8 mouse cellular contexts compared by ENCODE assay signal in the genomic region with DNA sequence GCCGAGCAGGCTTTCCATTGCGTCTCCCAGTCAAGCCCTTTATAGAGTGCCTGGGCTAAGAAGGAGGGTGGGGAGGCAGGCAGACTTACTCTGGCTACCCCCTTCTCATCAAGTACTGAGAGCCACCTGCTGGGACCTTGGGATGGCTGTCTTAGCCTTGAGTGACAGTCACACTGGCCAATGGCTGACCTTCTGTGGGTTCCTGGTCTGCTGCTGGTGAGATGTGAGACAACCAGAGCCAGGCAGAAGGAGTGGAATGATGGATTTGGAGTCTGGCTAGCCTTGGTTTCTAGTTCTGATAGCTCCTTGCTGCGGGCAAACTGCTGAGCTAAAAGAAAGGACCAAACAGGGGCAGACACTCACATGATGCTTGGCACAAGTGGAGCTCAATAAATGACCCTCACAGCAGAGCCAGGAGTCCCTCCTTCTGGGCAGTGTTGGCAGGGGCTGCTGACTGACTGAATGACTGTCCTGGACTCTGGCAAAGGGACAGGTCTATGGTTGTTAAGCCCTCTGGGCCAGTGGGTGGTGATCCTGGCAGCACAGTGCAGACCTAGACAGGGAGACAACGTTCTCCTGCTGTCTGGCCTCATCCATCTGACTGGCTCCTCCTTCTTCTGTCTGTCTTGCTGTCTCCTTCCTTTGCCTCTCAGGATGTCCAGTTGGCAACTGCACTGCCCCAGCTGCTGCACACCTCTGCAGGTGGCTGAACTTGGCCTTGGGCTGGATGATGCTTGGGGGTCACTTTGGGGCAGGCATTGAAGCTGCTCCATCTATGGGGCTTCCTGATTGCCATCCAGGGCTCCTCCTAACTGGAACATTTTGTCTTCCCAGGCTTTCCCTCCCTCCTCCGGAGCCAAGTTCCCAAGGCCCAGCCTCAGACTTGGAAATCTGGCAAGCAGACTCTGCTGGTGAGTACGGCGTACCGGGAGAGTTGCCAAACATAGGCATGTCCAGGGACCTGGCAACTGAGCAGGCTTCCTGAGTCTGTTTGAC. TPM values are rescaled to one million over a fixed set of nuclear protein-coding genes. Genes with fewer than 3 reads are reported as not detected.
A peak's percentile ranks its signal among the peaks of the same experiment; 100 is the strongest.
DNase-seq lines count a peak whose midpoint lies in the region; ATAC-seq and TF ChIP-seq lines count a peak whose summit lies in the region.

No protein-coding gene starts in this region.

- DNase-seq in forebrain, postnatal 0 days: peak; percentile 57
- peak; percentile 15 for DNase-seq in 416B (ENCODE audit: low read depth)
- peak; percentile 88 for DNase-seq in cerebellum, adult 9-10 months
- peak; percentile 73 to 75 for DNase-seq in heart, postnatal 14 days
- peak; percentile 50 to 54 for DNase-seq in left cerebral cortex, postnatal 25 days (ENCODE audit: low spot score in 2 of 2)
- no peak for DNase-seq in yolk sac, embryonic 10.5 days (ENCODE audit: low spot score)
- DNase-seq in thymus, postnatal 14 days: no peak

- no peaks in the 10 kb centered on the region for H3K36me3 ChIP-seq in forebrain, postnatal 0 days (ENCODE audit: insufficient read depth)
- H3K36me3 ChIP-seq in forebrain, embryonic 16.5 days (ENCODE audit: control insufficient read depth, insufficient read depth): no peaks in the 10 kb centered on the region

- H3K9ac ChIP-seq in forebrain, postnatal 0 days: no peak overlapping the region
- no peak overlapping the region for H3K9ac ChIP-seq in forebrain, embryonic 16.5 days (replicated peaks; ENCODE audit: low read depth, low read length)

- intact Hi-C loops in heart, postnatal 14 days (cut with DNase I): no loop called here
- intact Hi-C loops in left cerebral cortex, postnatal 25 days (cut with DNase I): no loop called here

- H3K27ac ChIP-seq in forebrain, postnatal 0 days (ENCODE audit: low read depth, low read length): 0 out of 2 replicates have a peak overlapping the region, but pooled peaks have one; percentile 29
- H3K27ac ChIP-seq in forebrain, embryonic 16.5 days (ENCODE audit: low read length): no peak overlapping the region

- TF ChIP-seq CTCF in forebrain, postnatal 0 days (IDR thresholded peaks at IDR 0.05; ENCODE audit: low read depth): no peak

- H3K4me1 ChIP-seq in forebrain, postnatal 0 days (ENCODE audit: insufficient read depth): no peaks in the 10 kb centered on the region
- peaks cover 8% of the 10 kb centered on the region; the same call in 1 of the 2 replicates for H3K4me1 ChIP-seq in forebrain, embryonic 16.5 days (replicated peaks; ENCODE audit: control insufficient read depth, insufficient read depth, low read length)

- H3K27me3 ChIP-seq in forebrain, postnatal 0 days (ENCODE audit: insufficient read depth, low read length): no peaks in the 10 kb centered on the region
- H3K27me3 ChIP-seq in forebrain, embryonic 16.5 days (replicated peaks; ENCODE audit: control insufficient read depth, insufficient read depth, low read length): no peaks in the 10 kb centered on the region

- ATAC-seq in forebrain, postnatal 0 days: peak; percentile 59
- ATAC-seq in forebrain, embryonic 16.5 days: no peak

- no peak overlapping the region for H3K4me3 ChIP-seq in forebrain, postnatal 0 days (ENCODE audit: low read depth, low read length)
- H3K4me3 ChIP-seq in forebrain, embryonic 16.5 days (replicated peaks; ENCODE audit: low read length): no peak overlapping the region

- no peak overlapping the region for H3K4me2 ChIP-seq in forebrain, postnatal 0 days (ENCODE audit: low read depth)
- H3K4me2 ChIP-seq in forebrain, embryonic 16.5 days (ENCODE audit: low read length): no peak overlapping the region

- 57% methylated on average over 8 of the region's 8 CpGs for WGBS in forebrain, postnatal 0 days
- 61% methylated on average over 8 of the region's 8 CpGs for WGBS in forebrain, embryonic 16.5 days

- no peaks in the 10 kb centered on the region for H3K9me3 ChIP-seq in forebrain, postnatal 0 days (ENCODE audit: low read length)
- no peaks in the 10 kb centered on the region for H3K9me3 ChIP-seq in forebrain, embryonic 16.5 days (ENCODE audit: control insufficient read depth, low read length)

RNA-seq across cellular contexts. Expression of gene Trim29, which starts 21.1 kb away (rescaled TPM):
- not detected in 2 replicates for total RNA-seq in forebrain, postnatal 0 days (2014; rRNA removed)
- polyA plus RNA-seq in forebrain, postnatal 0 days (2015; fragmentation: Nextera tagmentation; extraction: Ambion mirVana): 0.05 and 0.11 TPM in 2 replicates
- 0.17 TPM in 1 of 2 replicates, not detected in the other for polyA plus RNA-seq in forebrain, embryonic 16.5 days (2015; fragmentation: Nextera tagmentation; extraction: Ambion mirVana)
- under 1 TPM; 0.17 to 0.34 TPM for total RNA-seq in heart, postnatal 14 days (2021)
- under 1 TPM in 1 of 2 experiments, not detected in 1; 0.16 TPM for total RNA-seq in left cerebral cortex, postnatal 25 days (2021)

Comparison
In these comparisons a context has a peak if more than half of its experiments do, and no peak if none do; other contexts are left out.
1. DNase-seq: peak in forebrain, postnatal 0 days (single experiment), 416B (single experiment), cerebellum, adult 9-10 months (single experiment), heart, postnatal 14 days (2 of 2) and left cerebral cortex, postnatal 25 days (2 of 2); none in yolk sac, embryonic 10.5 days (single experiment) and thymus, postnatal 14 days (single experiment).